Mouse (Mus musculus) MEL (cell line): ENCODE results near the gene Sox30. TPM values are rescaled to one million over a fixed set of nuclear protein-coding genes. Genes with fewer than 3 reads are reported as not detected.

Experiments
- DNase-seq: peaks from one replicate; pipeline ENCODE4 v3.0.0; 2011; ENCODE audit warnings: low read depth, low spot score
- H3K27ac ChIP-seq: 2 replicates; pipeline ENCODE4 v1.5.1; 2012; ENCODE audit warnings: low read depth, mild to moderate bottlenecking, control low read depth, low read length, moderate library complexity; ENCODE audit not compliant: control insufficient read depth
- H3K27me3 ChIP-seq, 2 experiments: fragments of 150-350 bp in 1 of 2; sonication (generic) in 1 of 2; 2 replicates each; pipeline ENCODE4 v1.6.1; 2012; ENCODE audit warnings: low read length in 2 of 2, mild to moderate bottlenecking in 2 of 2, improper control_type of control experiment in 1 of 2, moderate library complexity in 1 of 2; ENCODE audit not compliant: insufficient read depth in 2 of 2, control insufficient read depth in 1 of 2
- H3K36me3 ChIP-seq, 2 experiments: 2 replicates each; pipeline ENCODE4 v1.6.1; 2012 to 2014; ENCODE audit warnings: low read length in 2 of 2, improper control_type of control experiment in 1 of 2, inconsistent platforms in 1 of 2, mild to moderate bottlenecking in 1 of 2; ENCODE audit not compliant: insufficient read depth in 2 of 2, control insufficient read depth in 1 of 2
- H3K4me1 ChIP-seq, 2 experiments: fragments of 150-350 bp in 1 of 2; sonication (generic) in 1 of 2; 2 replicates each; pipeline ENCODE4 v1.6.1; 2012; ENCODE audit warnings: low read length in 2 of 2, improper control_type of control experiment in 1 of 2, mild to moderate bottlenecking in 1 of 2; ENCODE audit not compliant: insufficient read depth in 2 of 2, control insufficient read depth in 1 of 2
- H3K4me3 ChIP-seq, 2 experiments: fragments of 150-350 bp in 1 of 2; sonication (generic) in 1 of 2; 2 replicates each; pipeline ENCODE4 v1.5.1; 2012; ENCODE audit warnings: low read depth in 2 of 2, low read length in 2 of 2, mild to moderate bottlenecking in 2 of 2, moderate library complexity in 2 of 2, control low read depth in 1 of 2, improper control_type of control experiment in 1 of 2; ENCODE audit not compliant: control insufficient read depth in 1 of 2, insufficient read depth in 1 of 2
- H3K79me2 ChIP-seq: 2 replicates; pipeline ENCODE4 v1.6.1; 2012; ENCODE audit warnings: mild to moderate bottlenecking, low read length, moderate library complexity; ENCODE audit not compliant: control insufficient read depth, poor library complexity, insufficient read depth
- H3K9ac ChIP-seq: 2 replicates; pipeline ENCODE4 v1.6.1; 2012; ENCODE audit warnings: low read depth, mild to moderate bottlenecking, control low read depth, low read length, moderate library complexity; ENCODE audit not compliant: control insufficient read depth, poor library complexity, severe bottlenecking
- H3K9me3 ChIP-seq: fragments of 150-350 bp; sonication (generic); replicated peaks from 2 replicates; pipeline ENCODE4 v1.6.1; 2012; ENCODE audit warnings: mild to moderate bottlenecking, low read length, improper control_type of control experiment, moderate library complexity; ENCODE audit not compliant: insufficient read depth
- BHLHE40 ChIP-seq: IDR thresholded peaks from 2 replicates; pipeline ENCODE4 v1.6.1; 2012; ENCODE audit warnings: low read depth, mild to moderate bottlenecking, inconsistent platforms, low read length, improper control_type of control experiment, borderline replicate concordance
- E2F4 ChIP-seq: IDR thresholded peaks from 2 replicates; pipeline ENCODE4 v1.6.1; 2011; ENCODE audit warnings: low read depth, low read length, improper control_type of control experiment, borderline replicate concordance
- ELF1 ChIP-seq: IDR thresholded peaks from 2 replicates; pipeline ENCODE4 v1.6.1; 2014; ENCODE audit warnings: low read depth, mild to moderate bottlenecking, inconsistent platforms, low read length, improper control_type of control experiment, moderate library complexity
- ETS1 ChIP-seq: IDR thresholded peaks from 2 replicates; pipeline ENCODE4 v1.6.1; 2012; ENCODE audit warnings: low read depth, mild to moderate bottlenecking, inconsistent platforms, low read length, improper control_type of control experiment, moderate library complexity
- GATA1 ChIP-seq: IDR thresholded peaks from 2 replicates; pipeline ENCODE4 v1.6.1; 2011; ENCODE audit warnings: low read depth, low read length, improper control_type of control experiment
- HCFC1 ChIP-seq: IDR thresholded peaks from 2 replicates; pipeline ENCODE4 v1.6.1; 2012; ENCODE audit warnings: low read depth, mild to moderate bottlenecking, inconsistent platforms, low read length, improper control_type of control experiment, moderate library complexity
- JUND ChIP-seq: IDR thresholded peaks from 2 replicates; pipeline ENCODE4 v1.6.1; 2011; ENCODE audit warnings: low read depth, mild to moderate bottlenecking, improper control_type of control experiment, low read length
- MAFK ChIP-seq: IDR thresholded peaks from 2 replicates; pipeline ENCODE4 v1.6.1; 2011; ENCODE audit warnings: low read depth, mild to moderate bottlenecking, low read length, improper control_type of control experiment, borderline replicate concordance
- MAZ ChIP-seq: IDR thresholded peaks from 2 replicates; pipeline ENCODE4 v1.6.1; 2012; ENCODE audit warnings: low read depth, mild to moderate bottlenecking, inconsistent platforms, low read length, improper control_type of control experiment
- MYC ChIP-seq: IDR thresholded peaks from 2 replicates; pipeline ENCODE4 v1.6.1; 2011; ENCODE audit warnings: low read depth, mild to moderate bottlenecking, low read length, improper control_type of control experiment, moderate library complexity
- NELFE ChIP-seq: IDR thresholded peaks from 2 replicates; pipeline ENCODE4 v1.6.1; 2011; ENCODE audit warnings: low read depth, low read length, improper control_type of control experiment
- NRF1 ChIP-seq: IDR thresholded peaks from 2 replicates; pipeline ENCODE4 v1.6.1; 2014; ENCODE audit warnings: low read depth, mild to moderate bottlenecking, inconsistent platforms, low read length, improper control_type of control experiment, moderate library complexity; ENCODE audit not compliant: poor library complexity, insufficient read depth, severe bottlenecking
- POLR2A ChIP-seq, 2 experiments: IDR thresholded peaks; 2 replicates each; pipeline ENCODE4 v1.6.1; 2011 to 2012; ENCODE audit warnings: low read length in 2 of 2, mild to moderate bottlenecking in 2 of 2, control low read depth in 1 of 2, improper control_type of control experiment in 1 of 2, low read depth in 1 of 2, moderate library complexity in 1 of 2; ENCODE audit not compliant: control insufficient read depth in 1 of 2, insufficient read depth in 1 of 2, poor library complexity in 1 of 2
- RCOR1 ChIP-seq: IDR thresholded peaks from 2 replicates; pipeline ENCODE4 v1.6.1; 2012; ENCODE audit warnings: low read depth, mild to moderate bottlenecking, inconsistent platforms, low read length, improper control_type of control experiment
- SIN3A ChIP-seq: IDR thresholded peaks from 2 replicates; pipeline ENCODE4 v1.6.1; 2012; ENCODE audit warnings: low read length, improper control_type of control experiment, inconsistent platforms
- SMC3 ChIP-seq: IDR thresholded peaks from 2 replicates; pipeline ENCODE4 v1.6.1; 2011; ENCODE audit warnings: low read depth, low read length, improper control_type of control experiment
- TAL1 ChIP-seq: IDR thresholded peaks from 2 replicates; pipeline ENCODE4 v1.6.1; 2012; ENCODE audit warnings: mild to moderate bottlenecking, inconsistent platforms, low read length, moderate library complexity, mixed read lengths
- TBP ChIP-seq: IDR thresholded peaks from 2 replicates; pipeline ENCODE4 v1.8.0; 2011; ENCODE audit warnings: low read depth, low read length, improper control_type of control experiment
- USF1 ChIP-seq: IDR thresholded peaks from 2 replicates; pipeline ENCODE4 v1.6.1; 2014; ENCODE audit warnings: low read depth, mild to moderate bottlenecking, inconsistent platforms, low read length, improper control_type of control experiment, moderate library complexity
- ZC3H11A ChIP-seq: IDR thresholded peaks from 2 replicates; pipeline ENCODE4 v1.6.1; 2012; ENCODE audit warnings: low read depth, mild to moderate bottlenecking, inconsistent platforms, low read length, improper control_type of control experiment
- ZKSCAN1 ChIP-seq: IDR thresholded peaks from 2 replicates; pipeline ENCODE4 v1.6.1; 2012; ENCODE audit warnings: low read depth, mild to moderate bottlenecking, inconsistent platforms, low read length, improper control_type of control experiment, moderate library complexity
- ZMIZ1 ChIP-seq: IDR thresholded peaks from 2 replicates; pipeline ENCODE4 v1.6.1; 2012; ENCODE audit warnings: low read depth, mild to moderate bottlenecking, inconsistent platforms, low read length, improper control_type of control experiment, moderate library complexity
- polyA plus RNA-seq, 2 experiments: library from polyadenylated mRNA; stranded (reverse) in 1 of 2; unstranded in 1 of 2; fragments of >175 nt in 1 of 2; fragments of >200 nt in 1 of 2; gene quantifications; 2 replicates each; pipeline versions ENCODE4 v1.2.1 to v1.2.4; 2012; ENCODE audit warnings: low replicate concordance in 2 of 2, low read depth in 1 of 2; ENCODE audit not compliant: insufficient read length in 2 of 2, insufficient read depth in 1 of 2, missing spikeins in 1 of 2
- total RNA-seq: library from RNA; depleted of rRNA; stranded (reverse); fragments of 300-350 nt; gene quantifications from 2 replicates; pipeline ENCODE4 v1.2.3, GENCODE M21; 2012

The Sox30 gene
- total and polyA plus RNA-seq, 3 experiments: not detected

DNA sequence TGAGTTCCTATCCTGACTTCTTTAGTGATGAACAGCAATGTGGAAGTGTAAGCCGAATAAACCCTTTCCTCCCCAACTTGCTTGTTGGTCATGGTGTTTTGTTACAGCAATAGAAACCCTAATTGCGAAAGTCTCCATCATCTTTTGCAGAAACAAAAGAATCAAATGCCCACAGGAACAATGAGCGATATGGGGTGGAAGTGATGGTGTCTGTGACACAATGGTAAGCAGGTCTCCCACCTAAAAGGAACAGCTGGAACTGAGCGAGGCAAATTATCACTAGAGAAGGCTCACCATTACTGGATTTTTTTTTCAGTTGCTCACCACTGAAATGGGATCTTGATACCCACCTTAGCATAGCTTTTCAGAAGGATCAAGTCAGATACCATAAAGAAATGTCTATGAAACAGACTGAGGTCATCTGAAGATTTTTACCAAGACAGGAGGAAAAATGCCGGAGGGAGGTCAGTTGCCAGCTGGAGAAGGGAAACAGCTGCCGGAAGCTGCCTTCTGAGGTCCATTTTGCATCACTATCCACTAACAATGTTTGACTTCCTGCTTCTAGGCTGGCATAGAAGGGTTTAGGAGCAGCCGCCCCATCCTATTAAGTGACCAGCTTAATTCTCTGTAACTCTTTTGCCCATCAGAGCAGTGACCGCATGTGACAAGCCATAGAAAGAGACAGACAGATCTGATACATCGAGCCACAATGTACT is 60.9 kb downstream of the Sox30 start:
- no peak for DNase-seq
- H3K27ac ChIP-seq: no peak overlapping the region

DNA sequence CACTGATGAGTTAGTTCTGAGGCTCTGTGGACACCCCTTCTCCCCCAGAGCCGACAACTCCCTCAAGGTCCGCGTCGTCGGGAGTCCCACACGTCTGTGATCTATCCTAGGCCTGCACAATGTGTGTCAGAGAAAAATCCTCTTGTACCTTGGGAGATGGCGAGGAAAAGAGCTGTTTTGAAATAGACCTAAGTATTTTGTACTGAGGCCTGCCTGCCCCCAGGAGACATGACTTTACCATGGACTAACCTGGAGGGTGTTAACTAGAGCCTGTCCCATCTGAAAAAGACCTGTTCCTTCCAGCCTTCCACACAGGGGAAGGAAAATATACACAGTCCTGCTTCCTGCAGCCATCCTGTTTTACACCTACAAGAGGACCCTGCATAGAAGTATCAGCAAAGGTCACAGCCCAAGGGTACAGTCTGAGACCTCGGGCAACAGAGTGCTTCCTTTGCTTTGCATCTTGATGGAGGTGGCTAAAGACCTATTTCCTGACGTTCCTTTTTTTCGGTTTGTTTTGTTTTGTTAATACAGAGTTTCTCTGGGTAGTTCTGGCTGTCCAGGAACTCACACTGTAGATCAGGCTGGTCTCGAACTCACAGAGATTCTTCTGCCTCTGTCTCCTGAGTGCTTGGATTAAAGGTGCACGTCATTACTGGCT is 61.6 kb downstream of the Sox30 start:
- no peaks in the 10 kb centered on the region for H3K4me1 ChIP-seq
- TF ChIP-seq ELF1 (no peak), ZMIZ1 (no peak), MYC (no peak), MAFK (no peak), NELFE (no peak), SMC3 (no peak), RCOR1 (no peak), E2F4 (no peak), HCFC1 (no peak), NRF1 (no peak), SIN3A (no peak), ETS1 (no peak), USF1 (no peak), TAL1 (no peak), POLR2A (IDR thresholded peaks at IDR 0.05; ENCODE audit: control insufficient read depth in 1 of 2, insufficient read depth in 1 of 2, low read depth in 1 of 2, low read length in 2 of 2, poor library complexity in 1 of 2) (no peak)
- H3K9me3 ChIP-seq: no peaks in the 10 kb centered on the region
- no peak for DNase-seq
- no peaks in the 10 kb centered on the region for H3K36me3 ChIP-seq
- H3K4me3 ChIP-seq: no peak overlapping the region
- H3K79me2 ChIP-seq: no peaks in the 10 kb centered on the region
- H3K9ac ChIP-seq: no peak overlapping the region
- no peaks in the 10 kb centered on the region for H3K27me3 ChIP-seq
- H3K27ac ChIP-seq: no peak overlapping the region

More for the DNA sequence above, 60.9 kb downstream of the Sox30 start:
- Histone ChIP-seq H3K36me3 (no peaks in the 10 kb centered on the region), H3K9me3 (no peaks in the 10 kb centered on the region), H3K9ac (no peak overlapping the region), H3K27me3 (no peaks in the 10 kb centered on the region), H3K4me3 (no peak overlapping the region), H3K79me2 (no peaks in the 10 kb centered on the region), H3K4me1 (no peaks in the 10 kb centered on the region)
- TF ChIP-seq BHLHE40 (no peak), JUND (no peak), MYC (no peak), RCOR1 (no peak), ELF1 (no peak), TBP (no peak), GATA1 (no peak), HCFC1 (no peak), ZKSCAN1 (no peak), ZC3H11A (no peak), MAZ (no peak)
